Mouse (Mus musculus): ENCODE data around the gene Hbq1a.
"Not testable (repeated sequence)": the region's sequence is repeated elsewhere in the genome, so short reads cannot be mapped to it uniquely, and the experiment has no call there.

GRCm38 (mm10) chr11:32292819-32293218 lies 7.0 kb upstream of the Hbq1a start:
- not testable (repeated sequence) for TF ChIP-seq CTCF (IDR thresholded peaks at IDR 0.05; ENCODE audit: control insufficient read depth, insufficient read depth, insufficient replicate concordance, low read depth, low read length); POLR2A (IDR thresholded peaks at IDR 0.05; ENCODE audit: control insufficient read depth, low read depth, low read length)
